Mouse (Mus musculus) liver, embryonic 11.5 days (tissue): ENCODE measurements around the gene Nsg1. TPM values are rescaled to one million over a fixed set of nuclear protein-coding genes. Genes with fewer than 3 reads are reported as not detected.

ENCODE experiments used
- ATAC-seq: fragments of 200-750 bp; cut with Nextera tagmentation; replicated peaks from 2 replicates; pipeline ENCODE4 v1.8.0; 2017; ENCODE audit warnings: moderate number of reproducible peaks, mild to moderate bottlenecking, moderate TSS enrichment, moderate library complexity; ENCODE audit not compliant: low FRiP score
- DNase-seq: peaks from one replicate; pipeline ENCODE4 v3.0.0-alpha.2; 2017; ENCODE audit warnings: low spot score
- H3K27ac ChIP-seq: fragments of 300-500 bp; sonication (generic); 2 replicates; pipeline ENCODE4 v1.5.1; 2014; ENCODE audit warnings: mild to moderate bottlenecking, low read depth, low read length, control low read depth
- H3K27me3 ChIP-seq: fragments of 300-500 bp; sonication (generic); replicated peaks from 2 replicates; pipeline ENCODE4 v1.6.1; 2014; ENCODE audit warnings: low read length, mixed read lengths; ENCODE audit not compliant: control insufficient read depth, insufficient read depth
- H3K36me3 ChIP-seq: fragments of 300-500 bp; sonication (generic); 2 replicates; pipeline ENCODE4 v1.6.1; 2014; ENCODE audit warnings: mild to moderate bottlenecking, low read length, moderate library complexity, mixed read lengths; ENCODE audit not compliant: control insufficient read depth, insufficient read depth
- H3K4me1 ChIP-seq: fragments of 300-500 bp; sonication (generic); replicated peaks from 2 replicates; pipeline ENCODE4 v1.6.1; 2014; ENCODE audit warnings: low read length, mixed read lengths; ENCODE audit not compliant: control insufficient read depth, insufficient read depth
- H3K4me2 ChIP-seq: fragments of 300-500 bp; sonication (generic); 2 replicates; pipeline ENCODE4 v1.6.1; 2014; ENCODE audit warnings: mild to moderate bottlenecking, control low read depth, moderate library complexity
- H3K4me3 ChIP-seq: fragments of 300-500 bp; sonication (generic); 2 replicates; pipeline ENCODE4 v1.5.1; 2014; ENCODE audit warnings: low read depth, low read length, control low read depth
- H3K9ac ChIP-seq: fragments of 300-500 bp; sonication (generic); 2 replicates; pipeline ENCODE4 v1.6.1; 2014; ENCODE audit warnings: low read depth, low read length, control low read depth
- H3K9me3 ChIP-seq: fragments of 300-500 bp; sonication (generic); 2 replicates; pipeline ENCODE4 v1.6.1; 2016; ENCODE audit warnings: low read length, inconsistent platforms, mixed read lengths; ENCODE audit not compliant: control insufficient read depth
- WGBS: fragments of 180-500 bp; shearing (Covaris S2); extraction: QIAGEN DNeasy Blood & Tissue Kit; methylation state at CpG from one replicate; pipeline ENCODE4 v1.1.7; 2014; 5-methylcytosine and 5-hydroxymethylcytosine counted together
- polyA plus RNA-seq: library from polyadenylated mRNA; unstranded; fragments of >200 nt; fragmentation: Nextera tagmentation; extraction: Ambion mirVana; gene quantifications from 2 replicates; pipeline ENCODE4 v1.2.1, GENCODE M21; 2014

Gene Nsg1
- polyA plus RNA-seq: 5.6 and 7.8 TPM in 2 replicates

DNA sequence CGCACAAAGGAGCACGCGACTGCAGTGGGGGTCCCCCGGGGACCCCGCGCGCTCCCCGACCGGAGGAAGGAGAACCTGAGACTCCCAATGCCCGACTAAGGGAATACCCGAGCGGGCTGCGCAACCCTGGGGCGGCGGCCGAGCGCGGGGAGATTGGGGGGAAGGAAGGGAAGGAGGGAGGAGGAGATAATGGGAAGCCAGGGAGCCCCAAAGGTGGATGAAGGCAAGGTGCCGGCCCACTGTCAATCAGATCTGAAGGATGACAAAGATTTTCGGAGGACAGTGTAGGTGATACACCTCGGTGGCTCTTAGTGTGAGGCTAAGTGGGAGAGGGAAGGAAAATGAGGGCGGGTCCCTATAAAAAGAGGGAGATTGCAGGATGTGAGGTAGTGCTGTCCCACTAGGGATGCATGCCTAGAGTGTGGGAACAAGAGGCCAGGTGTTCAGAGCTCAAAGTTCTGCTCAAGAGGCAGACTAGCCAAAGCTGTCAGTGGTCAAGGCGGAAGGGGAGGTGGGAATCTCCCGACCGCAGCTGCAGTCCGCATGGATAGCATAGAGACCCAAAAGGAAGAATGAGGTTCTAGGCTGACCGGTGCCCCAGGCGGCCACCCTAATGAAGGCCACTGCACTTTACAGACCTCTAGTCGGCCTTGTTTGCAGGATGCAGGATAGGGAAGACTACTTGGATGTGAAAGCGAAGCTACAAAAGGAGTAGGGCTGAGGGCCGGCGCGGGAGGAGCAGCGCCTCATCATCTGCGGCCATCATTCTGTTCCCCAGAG lies at the start of gene Nsg1:
Nsg1 (minus strand) TSS at position 274 of the 780 bp plus-strand sequence.
- Histone ChIP-seq H3K4me2 (peak within 1 kb of the TSS; percentile 69), H3K9ac (peak within 1 kb of the TSS; percentile 46), H3K27ac (no peak within 1 kb of the TSS), H3K27me3 (peaks cover 59% of the 10 kb centered on the region), H3K4me3 (peak within 1 kb of the TSS; percentile 51), H3K36me3 (no peaks in the 10 kb centered on the region), H3K4me1 (0 out of 2 replicates have a peak, but pooled peaks cover 2% of the 10 kb centered on the region), H3K9me3 (no peaks in the 10 kb centered on the region)
- DNase-seq (no peak), ATAC-seq (no peak; the same call in 1 of the 2 replicates)
- WGBS: 11% methylated on average over 35 of the region's 35 CpGs

- no peak for DNase-seq
- no peak overlapping the region for H3K4me2 ChIP-seq
- H3K27me3 ChIP-seq: no peaks in the 10 kb centered on the region
- no peak overlapping the region for H3K9ac ChIP-seq
- no peaks in the 10 kb centered on the region for H3K9me3 ChIP-seq
- WGBS: 37% methylated on average over 8 of the region's 8 CpGs
- no peak overlapping the region for H3K27ac ChIP-seq
- ATAC-seq: no peak
- no peak overlapping the region for H3K4me3 ChIP-seq
- peaks cover 14% of the 10 kb centered on the region; the same call in 1 of the 2 replicates for H3K36me3 ChIP-seq
- H3K4me1 ChIP-seq: peaks cover 9% of the 10 kb centered on the region; the same call in 1 of the 2 replicates
Observed at GRCm38 (mm10) chr5:38208985-38209384, 49.3 kb upstream of the Nsg1 start.

DNA sequence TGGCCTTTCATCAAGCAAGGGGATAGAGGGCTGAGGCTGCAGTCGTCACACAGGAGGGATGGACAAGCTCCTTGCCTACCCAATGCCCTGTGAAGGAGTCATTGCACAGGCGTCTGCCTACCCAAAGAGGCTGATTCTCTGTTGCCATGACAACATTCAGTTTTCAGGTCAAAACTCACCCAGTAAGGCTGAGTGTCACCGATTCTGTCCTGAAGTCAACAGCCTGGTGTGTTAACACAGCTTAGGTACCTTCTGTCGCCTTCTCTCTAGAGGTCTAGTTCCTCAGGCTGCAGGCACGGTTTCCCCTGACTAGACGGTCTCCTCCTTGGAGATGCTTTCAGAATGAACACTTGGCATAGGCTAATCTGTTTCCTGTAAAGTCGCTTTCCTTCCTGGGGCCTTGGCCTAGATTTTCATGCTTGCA lies 45.6 kb upstream of the Nsg1 start:
- Histone ChIP-seq H3K9me3 (no peaks in the 10 kb centered on the region), H3K27me3 (no peaks in the 10 kb centered on the region), H3K9ac (no peak overlapping the region), H3K27ac (no peak overlapping the region), H3K4me1 (peaks cover 9% of the 10 kb centered on the region; the same call in 1 of the 2 replicates), H3K36me3 (peaks cover 16% of the 10 kb centered on the region), H3K4me2 (no peak overlapping the region), H3K4me3 (no peak overlapping the region)
- DNase-seq (no peak), ATAC-seq (no peak)
- WGBS: 85% methylated on average over 7 of the region's 7 CpGs

DNA sequence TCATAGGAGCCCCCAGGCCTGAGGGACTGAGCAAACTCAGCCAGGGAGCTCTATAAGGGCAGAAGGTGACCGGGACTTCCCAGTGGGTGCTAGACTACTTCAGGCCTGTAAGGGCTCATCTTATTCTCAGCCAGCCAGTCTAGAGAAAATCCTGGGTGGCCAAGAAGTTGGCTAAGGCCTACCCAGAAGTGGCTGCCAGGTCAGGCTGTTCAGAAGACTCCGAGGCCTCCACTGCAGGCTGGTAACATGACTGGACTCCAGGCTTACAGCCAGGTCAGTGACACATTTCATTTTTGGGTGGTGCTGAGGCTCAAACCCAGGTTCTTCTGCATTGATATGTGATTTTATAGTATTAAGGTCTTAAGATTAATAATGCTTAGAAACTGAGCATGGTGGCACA lies 40.0 kb upstream of the Nsg1 start:
- peaks cover 12% of the 10 kb centered on the region for H3K36me3 ChIP-seq
- H3K9ac ChIP-seq: no peak overlapping the region
- DNase-seq: no peak
- no peak overlapping the region for H3K4me3 ChIP-seq
- no peaks in the 10 kb centered on the region for H3K4me1 ChIP-seq
- H3K27me3 ChIP-seq: no peaks in the 10 kb centered on the region
- no peak overlapping the region for H3K4me2 ChIP-seq
- WGBS: 98% methylated on average over 2 of the region's 2 CpGs
- ATAC-seq: no peak
- H3K9me3 ChIP-seq: no peaks in the 10 kb centered on the region
- H3K27ac ChIP-seq: no peak overlapping the region

DNA sequence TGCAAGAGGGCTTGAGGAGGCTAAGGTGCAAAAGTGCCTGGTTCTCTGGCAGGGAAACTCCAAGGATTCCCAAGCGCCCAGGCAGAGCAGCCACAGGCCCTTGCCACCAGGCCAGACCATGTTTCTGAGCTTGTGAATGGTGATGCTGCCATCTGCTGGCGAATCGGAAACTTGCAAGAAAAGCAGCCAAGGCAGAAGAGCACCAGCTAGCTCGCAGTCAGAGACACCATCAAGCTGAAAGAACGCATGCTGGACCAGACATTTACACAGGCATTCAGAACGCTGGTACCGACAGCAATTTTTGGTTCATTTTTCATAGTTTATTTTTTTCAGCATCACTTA lies 37.7 kb upstream of the Nsg1 start:
- DNase-seq: peak; percentile 76
- Histone ChIP-seq H3K36me3 (peaks cover 7% of the 10 kb centered on the region; the same call in 1 of the 2 replicates), H3K27me3 (no peaks in the 10 kb centered on the region), H3K27ac (no peak overlapping the region), H3K9me3 (no peaks in the 10 kb centered on the region), H3K4me3 (no peak overlapping the region), H3K9ac (no peak overlapping the region), H3K4me1 (no peaks in the 10 kb centered on the region), H3K4me2 (no peak overlapping the region)
- WGBS: 23% methylated on average over 7 of the region's 7 CpGs
- ATAC-seq: peak; percentile 42; the same call in 1 of the 2 replicates

GRCm38 (mm10) chr5:38196821-38197481 lies 37.2 kb upstream of the Nsg1 start:
- 68% methylated on average over 5 of the region's 5 CpGs for WGBS
- DNase-seq: no peak
- no peaks in the 10 kb centered on the region for H3K4me1 ChIP-seq
- no peak overlapping the region for H3K4me2 ChIP-seq
- H3K9ac ChIP-seq: no peak overlapping the region
- ATAC-seq: no peak
- no peak overlapping the region for H3K27ac ChIP-seq
- H3K27me3 ChIP-seq: no peaks in the 10 kb centered on the region
- H3K9me3 ChIP-seq: no peaks in the 10 kb centered on the region
- no peak overlapping the region for H3K4me3 ChIP-seq
- H3K36me3 ChIP-seq: peaks cover 7% of the 10 kb centered on the region; the same call in 1 of the 2 replicates

GRCm38 (mm10) chr5:38195941-38196340 lies 36.2 kb upstream of the Nsg1 start:
- no peak overlapping the region for H3K4me2 ChIP-seq
- ATAC-seq (no peak), DNase-seq (no peak)
- H3K27ac ChIP-seq: no peak overlapping the region
- H3K36me3 ChIP-seq: peaks cover 4% of the 10 kb centered on the region; the same call in 1 of the 2 replicates
- H3K27me3 ChIP-seq: no peaks in the 10 kb centered on the region
- no peak overlapping the region for H3K9ac ChIP-seq
- no peaks in the 10 kb centered on the region for H3K9me3 ChIP-seq
- H3K4me1 ChIP-seq: no peaks in the 10 kb centered on the region
- no peak overlapping the region for H3K4me3 ChIP-seq

- H3K9me3 ChIP-seq: no peaks in the 10 kb centered on the region
- WGBS: 32% methylated on average over 2 of the region's 2 CpGs
- DNase-seq: no peak
- H3K27me3 ChIP-seq: no peaks in the 10 kb centered on the region
- ATAC-seq: no peak
- no peak overlapping the region for H3K4me3 ChIP-seq
- no peaks in the 10 kb centered on the region for H3K36me3 ChIP-seq
- no peak overlapping the region for H3K27ac ChIP-seq
- no peak overlapping the region for H3K9ac ChIP-seq
- no peak overlapping the region for H3K4me2 ChIP-seq
- H3K4me1 ChIP-seq: no peaks in the 10 kb centered on the region
Observed at GRCm38 (mm10) chr5:38194946-38195345, 35.2 kb upstream of the Nsg1 start.
